Mouse (Mus musculus) myocyte (in vitro differentiated cells): Measurements from ENCODE around the gene Chil6.

Source experiments
- CEBPB ChIP-seq: IDR thresholded peaks from 2 replicates; pipeline ENCODE4 v1.6.1; 2011; ENCODE audit warnings: mild to moderate bottlenecking, moderate library complexity; ENCODE audit not compliant: poor library complexity, insufficient read depth, severe bottlenecking
- MAX ChIP-seq: IDR thresholded peaks from one replicate; pipeline ENCODE4 v1.6.1; 2011; ENCODE audit warnings: low read depth, mild to moderate bottlenecking, control low read depth
- POLR2A ChIP-seq: IDR thresholded peaks from one replicate; pipeline ENCODE4 v1.6.1; 2011; ENCODE audit warnings: low read depth, mild to moderate bottlenecking, control low read depth, moderate library complexity; ENCODE audit not compliant: insufficient read length
- TCF12 ChIP-seq: IDR thresholded peaks from one replicate; pipeline ENCODE4 v1.6.1; 2011; ENCODE audit warnings: mild to moderate bottlenecking, control low read depth; ENCODE audit not compliant: poor library complexity, insufficient read depth, severe bottlenecking

DNA sequence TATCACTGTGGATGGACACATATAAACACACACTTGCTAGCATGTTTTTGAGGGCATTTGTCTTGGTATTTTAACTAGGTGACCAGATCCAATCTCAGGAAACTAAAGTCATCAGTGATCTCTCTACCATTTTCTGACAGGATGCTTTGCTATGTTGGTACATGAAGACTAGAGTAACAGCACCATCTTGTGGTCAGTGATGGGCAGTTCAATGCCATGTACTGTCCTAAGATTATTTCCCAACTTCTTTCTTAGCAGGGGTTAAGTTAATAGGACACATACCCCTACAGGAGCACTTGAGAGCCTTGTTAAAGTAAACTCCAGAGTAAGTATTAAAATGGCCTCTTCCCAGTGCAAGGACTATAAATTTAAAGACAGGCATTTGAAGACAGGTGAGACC, 42.6 kb upstream of the Chil6 start:
- no peak for TF ChIP-seq TCF12
- TF ChIP-seq CEBPB = no peak
- TF ChIP-seq POLR2A = no peak
- TF ChIP-seq MAX = no peak
